Mouse (Mus musculus) retina, embryonic 14.5 days (tissue): ENCODE results near the gene Tmem238.

Experiments used
- DNase-seq: peaks from one replicate; pipeline ENCODE4 v3.0.0-alpha.2; 2015; ENCODE audit warnings: low spot score

Tmem238 gene

DNA sequence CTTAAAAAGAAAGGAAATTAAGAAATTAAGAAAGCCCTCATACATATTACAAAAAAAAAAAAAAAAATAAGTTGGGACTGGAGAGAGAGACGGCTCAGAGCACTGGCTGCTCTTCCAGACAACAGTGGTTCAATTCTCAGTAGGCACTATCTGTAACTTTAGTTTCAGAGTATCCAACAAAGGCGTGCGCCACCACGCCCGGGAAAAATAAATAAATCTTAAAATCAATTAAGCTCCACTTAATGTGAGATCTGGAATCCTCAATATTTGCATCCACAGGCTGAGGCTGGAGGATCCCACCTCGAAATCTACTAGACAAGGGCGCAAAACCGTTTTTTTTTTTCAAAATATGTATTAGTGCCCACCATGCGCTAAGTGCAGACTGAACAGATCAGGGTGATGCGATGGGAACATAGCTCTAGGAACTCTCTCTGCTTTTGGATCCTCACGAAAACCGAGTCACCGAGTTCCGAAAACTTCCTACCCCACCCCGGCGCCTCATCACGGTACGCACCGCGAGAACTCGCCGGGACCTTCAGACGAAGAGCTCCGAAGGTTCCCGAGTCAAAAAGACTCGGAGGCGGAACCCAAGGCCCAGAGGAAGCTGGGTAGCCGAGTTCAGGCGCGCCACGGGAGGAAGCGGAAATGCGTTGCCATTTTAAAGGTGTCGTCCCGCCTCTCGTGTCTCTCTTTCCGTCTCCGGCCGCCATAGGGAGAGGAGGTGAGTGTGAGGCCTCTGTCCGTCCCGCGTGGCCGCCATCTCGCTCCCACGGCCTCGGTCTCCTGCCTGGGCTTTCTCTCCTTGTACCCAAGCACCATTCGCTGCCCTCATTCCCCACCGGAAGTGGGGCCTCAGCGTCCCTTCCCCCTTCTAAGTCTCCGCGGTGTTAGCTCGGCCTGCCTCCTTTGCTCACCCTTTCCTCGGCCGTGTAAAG is 3.1 kb upstream of the Tmem238 start, which contains the start of gene Rpl28:
Rpl28 (plus strand) TSS at position 597 of the 935 bp plus-strand sequence.
- peak; percentile 98 for DNase-seq

DNA sequence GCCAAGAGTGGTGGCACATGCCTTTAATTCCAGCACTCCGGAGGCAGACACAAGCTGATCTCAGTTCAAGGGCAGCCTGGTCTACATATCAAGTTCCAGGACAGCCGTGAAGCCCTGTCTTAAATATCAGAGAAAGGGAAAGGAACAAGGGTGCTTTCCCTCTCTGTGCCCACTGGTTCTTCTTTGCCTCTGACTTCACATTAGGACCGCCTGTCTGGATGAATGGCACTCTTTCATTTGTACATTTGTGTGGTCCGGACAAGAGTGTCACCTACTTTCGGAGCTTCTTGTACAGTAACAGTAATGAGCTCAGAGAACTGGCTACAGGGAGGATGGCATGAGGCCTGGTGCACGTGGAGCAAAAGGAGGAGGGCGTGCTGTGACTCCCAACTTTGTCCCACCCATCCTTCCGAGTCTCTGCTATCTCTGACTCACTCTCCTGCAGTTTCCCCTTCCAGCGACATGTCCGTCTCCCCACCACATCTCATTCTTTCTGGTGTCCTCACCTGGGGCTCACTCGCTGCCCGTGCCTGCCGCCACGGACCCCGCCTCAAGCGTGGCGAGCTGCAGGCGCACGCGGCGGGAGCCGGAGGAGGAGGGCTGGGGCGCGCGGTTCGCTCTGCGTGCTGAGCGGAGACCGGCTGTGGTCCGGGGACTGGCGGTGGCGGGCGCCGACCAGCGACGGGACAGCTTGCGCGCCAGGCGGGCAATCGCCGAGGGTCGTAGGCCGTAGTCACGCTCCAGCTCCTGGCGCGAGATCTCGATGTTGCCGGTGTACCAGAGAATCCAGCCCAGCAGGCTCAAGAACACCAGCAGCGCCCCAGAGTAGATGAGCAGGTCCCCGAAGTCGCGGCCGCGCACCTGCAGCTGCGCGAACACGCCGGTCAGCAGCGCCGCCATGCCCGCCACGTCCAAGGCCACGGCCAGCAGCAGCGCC is 689 bp downstream of the Tmem238 start:
- DNase-seq, result peak; percentile 74

DNA sequence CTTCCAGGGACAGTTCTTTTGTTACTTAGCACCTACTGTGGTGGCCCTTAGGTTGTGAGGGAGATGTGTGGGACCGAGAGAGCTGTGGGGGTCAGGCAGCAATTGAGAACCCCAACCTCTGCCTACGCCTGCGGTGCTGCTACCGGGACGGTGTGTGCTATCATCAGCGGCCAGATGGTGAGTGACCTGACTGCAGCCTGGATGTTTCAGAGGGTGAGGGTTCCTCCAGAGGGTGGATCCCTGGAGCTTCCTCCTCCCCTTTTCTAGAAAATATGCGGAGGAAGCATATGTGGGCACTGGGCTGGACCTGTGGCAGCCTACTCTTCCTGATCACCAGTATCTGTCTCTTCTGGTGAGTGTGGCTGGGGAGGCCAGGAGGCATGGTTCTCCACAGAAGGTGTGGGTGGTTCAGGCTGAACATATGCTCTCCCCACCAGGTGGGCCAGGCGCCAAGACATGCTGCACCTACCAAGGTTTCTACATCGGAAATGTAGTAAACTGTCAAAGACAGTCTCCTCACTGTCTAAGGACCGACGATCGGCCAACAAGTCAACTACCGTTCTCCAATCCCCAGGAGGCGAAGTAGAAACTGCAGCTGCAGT is 5.7 kb downstream of the Tmem238 start:
- no peak for DNase-seq

DNA sequence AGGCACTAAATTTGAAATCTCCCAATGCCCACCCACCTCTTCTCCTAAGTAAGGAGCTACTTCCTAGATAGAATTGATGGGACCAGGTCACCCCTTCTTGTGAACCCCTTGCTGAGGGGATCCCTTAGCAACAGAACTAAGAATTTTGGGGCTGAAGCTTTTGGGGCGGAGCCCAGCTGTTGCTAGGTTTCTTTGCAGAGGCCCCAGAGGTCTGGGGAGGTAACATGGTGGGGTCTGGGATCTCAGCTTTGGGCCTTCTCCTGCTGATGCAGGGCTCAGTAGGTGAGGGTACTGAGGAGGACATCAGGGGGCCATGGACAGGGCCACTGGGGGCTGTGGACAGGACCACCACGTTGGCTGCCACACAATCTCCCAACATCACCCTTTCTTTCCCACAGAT is 6.7 kb downstream of the Tmem238 start, which contains the start of the genes Il11 and Tmem190:
Il11 (minus strand) TSS at position 101 of the 400 bp plus-strand sequence.
Tmem190 (plus strand) TSS at position 179 of the 400 bp plus-strand sequence.
- DNase-seq, result no peak

DNA sequence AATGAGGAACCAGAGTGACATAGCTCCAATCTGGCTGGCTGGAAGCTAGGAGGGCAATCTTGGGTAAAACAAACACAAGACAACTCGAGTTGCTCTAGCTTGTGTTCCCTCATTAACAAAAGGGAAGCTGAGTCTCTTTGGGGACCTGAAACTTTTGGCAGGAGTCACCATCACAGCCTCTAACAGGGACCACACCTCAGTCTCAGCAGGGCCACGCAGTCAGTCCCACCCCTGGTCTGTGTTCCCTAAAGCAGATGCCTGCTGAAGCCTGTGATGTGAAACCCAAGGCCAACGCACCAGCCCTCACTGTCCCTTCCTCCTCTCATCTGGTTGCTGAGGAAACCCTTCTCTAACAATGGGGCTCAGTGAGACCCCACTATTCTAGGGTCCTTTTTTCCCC is 7.3 kb downstream of the Tmem238 start:
- no peak for DNase-seq

DNA sequence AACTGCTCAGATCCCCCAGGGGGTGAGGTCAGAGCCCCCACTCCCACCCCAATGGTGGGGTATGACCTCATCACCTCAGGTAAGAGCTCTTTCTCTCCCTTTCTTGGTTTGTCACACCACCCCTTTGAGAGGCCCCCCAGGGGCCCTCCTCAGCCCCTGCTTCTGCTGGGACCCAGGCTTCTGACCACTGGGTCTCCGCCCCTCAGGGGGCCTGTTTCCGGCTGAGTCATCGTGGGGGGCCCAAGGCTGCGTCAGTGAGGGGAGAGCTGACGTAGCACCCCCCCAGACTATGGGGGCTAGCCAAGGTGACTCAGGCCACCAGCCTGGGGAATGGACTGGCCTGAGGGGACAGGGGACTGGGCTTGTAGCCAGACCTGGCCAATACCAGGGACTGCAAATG is 9.5 kb downstream of the Tmem238 start:
- no peak for DNase-seq

DNA sequence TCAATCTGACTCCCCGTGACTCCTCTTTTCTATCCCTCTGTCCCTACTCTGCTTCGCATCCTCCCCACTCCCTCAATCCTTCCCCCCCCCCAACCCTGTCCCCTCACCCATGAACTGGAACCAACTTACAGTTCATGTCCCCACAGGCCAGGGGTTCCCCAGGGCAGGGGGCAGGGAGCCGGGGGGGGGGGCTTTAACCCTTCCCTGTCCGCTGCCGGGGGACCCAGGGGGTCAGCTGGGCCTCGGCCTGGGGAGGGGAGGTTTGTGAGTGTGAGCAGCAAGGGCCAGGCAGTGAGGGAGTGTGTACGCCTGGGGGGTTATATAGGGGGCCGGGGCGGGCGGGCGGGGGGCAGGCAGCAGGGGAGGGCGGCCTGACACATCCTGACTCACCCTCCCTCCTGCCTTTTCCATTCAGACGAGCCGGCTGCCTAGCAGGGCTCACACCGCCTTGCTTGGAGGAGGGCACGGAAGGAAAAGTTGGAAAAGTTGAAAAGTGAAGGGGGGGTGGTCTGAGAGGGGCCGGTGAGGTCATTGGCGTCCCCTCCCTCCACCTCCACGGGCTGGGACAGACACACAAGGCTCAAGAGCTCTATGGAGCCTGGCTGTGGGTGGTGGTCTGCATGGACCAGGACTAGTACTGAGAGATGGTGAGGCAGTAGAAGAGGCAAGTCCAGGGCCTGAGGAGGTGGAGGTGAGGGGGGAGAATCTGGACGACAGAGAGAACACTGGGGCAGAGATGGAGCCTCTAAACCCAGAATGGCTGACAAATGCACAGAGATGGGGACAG is 11.4 kb downstream of the Tmem238 start:
- DNase-seq, result no peak

DNA sequence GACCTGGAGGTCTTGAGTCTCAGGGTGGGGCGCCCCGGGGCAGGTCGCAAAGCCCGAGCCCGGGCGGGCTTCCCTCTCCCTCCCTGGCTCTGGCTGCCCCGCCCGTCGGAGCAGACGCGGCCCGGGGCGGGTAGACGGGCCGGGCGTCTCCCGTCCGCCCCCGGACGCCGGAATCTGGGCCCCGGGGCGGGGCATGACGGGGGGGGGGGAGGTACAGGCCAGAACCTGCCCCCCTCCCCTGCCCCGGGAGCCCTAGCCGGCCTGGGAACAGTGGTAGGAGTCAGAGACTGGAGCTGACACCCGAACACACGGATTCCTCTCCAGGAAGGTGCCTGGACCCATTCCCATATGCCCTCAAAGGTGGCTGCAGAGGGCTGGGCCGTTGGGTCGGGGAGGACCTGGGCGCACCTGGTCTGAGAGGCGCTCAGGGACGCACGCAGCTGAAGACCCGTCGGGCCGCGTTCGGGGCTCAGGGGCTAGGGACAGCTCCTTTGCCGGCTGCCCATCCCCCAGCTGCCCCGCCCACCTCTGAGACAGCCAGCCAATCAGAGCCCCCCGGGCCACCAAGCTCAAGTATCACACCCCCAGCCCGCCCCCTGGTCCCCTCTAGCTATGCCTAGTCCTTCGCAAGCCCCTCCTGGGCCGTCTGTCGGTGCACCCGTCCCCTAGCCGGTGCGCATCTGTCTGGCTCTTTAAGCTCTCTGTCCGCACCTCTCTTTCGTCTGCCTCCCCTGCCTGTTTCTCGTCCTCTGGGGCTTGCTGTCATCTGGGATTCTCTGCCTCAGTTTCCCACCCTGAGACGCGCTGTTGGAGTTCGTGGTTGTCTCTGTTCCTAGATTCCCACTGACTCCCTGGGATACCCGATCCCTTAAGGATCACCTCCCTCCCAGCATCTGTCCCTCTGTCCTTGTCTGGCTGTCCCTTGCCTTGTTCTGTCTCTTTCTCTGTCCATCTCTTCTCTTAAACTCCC is 12.3 kb downstream of the Tmem238 start:
- peak; percentile 76 for DNase-seq

DNA sequence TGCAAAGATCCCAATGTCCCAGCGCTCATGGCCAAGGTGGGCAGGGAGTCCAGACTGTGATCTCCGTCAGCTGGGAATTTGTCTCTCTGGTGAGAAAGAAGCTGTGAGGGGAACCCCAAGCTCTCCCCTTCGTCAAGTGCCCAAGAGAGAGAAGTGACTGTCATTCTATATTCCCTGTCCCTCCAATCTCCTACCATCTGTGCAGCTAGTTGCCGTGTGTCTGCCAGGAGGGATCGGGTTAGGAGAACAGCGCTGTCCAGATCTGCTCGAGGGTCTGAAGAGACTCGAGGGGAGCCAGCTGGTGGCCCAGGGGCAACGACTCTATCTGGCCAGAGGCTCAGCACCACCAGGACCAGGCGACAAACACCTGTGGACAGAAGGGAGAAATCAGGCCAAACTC is 13.3 kb downstream of the Tmem238 start:
- no peak for DNase-seq

DNA sequence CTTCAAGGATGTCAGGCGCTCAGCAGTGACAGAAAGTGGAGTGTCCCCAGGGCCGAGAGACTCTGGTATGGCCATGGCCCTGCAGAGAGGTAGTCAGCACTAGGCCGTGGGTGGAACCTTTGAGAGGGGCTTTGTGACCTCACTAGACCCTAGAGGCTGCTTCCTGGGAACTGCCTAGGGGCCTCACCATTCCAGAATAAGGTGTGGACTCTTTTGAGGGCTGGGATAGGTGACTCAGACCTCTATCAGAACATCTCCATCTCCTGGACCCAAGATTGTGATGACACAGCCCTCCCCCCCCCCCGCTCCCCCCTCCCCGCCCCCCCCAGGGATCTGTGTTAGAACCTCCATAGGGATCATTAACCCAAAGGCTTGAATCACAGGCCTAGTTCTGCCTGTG is 18.3 kb downstream of the Tmem238 start, which contains the start of gene Fam71e2:
Fam71e2 (minus strand) TSS at position 101 of the 400 bp plus-strand sequence.
- no peak for DNase-seq

DNA sequence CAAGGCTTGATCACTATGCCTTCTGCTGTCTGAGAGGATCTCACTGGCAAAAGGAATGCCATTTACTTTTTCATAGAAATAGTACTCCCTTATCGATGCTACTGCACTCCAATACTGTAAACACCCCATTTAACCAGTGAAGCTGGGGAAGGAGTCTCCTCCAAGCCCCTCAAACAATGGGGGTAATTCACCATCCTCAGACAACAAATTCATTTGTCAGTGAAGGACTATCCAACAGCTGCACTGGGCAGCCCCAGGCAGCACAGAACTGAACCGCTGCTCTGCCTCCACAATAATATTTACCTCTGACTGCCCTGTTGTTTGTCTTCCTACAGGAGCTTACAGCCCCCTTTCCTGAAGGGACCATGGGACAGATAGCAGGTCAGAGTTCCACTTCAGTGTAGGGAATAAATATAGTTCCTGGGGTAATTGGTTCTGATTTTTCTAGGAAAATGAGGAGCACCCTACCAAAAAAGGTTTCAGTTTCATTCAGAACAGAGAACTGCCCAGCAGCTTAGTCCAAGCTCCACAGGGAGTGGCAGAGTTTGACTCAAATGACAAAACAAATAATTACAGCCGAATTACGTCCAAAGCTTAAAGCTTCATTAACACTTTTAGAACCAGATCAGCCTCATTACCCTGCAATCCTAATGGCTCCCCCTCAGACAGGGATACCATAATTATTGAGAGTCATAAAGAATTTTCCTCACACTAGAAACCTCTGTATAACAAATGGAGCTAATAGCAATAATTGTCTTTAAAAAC is 24.3 kb downstream of the Tmem238 start:
- DNase-seq, result no peak

DNA sequence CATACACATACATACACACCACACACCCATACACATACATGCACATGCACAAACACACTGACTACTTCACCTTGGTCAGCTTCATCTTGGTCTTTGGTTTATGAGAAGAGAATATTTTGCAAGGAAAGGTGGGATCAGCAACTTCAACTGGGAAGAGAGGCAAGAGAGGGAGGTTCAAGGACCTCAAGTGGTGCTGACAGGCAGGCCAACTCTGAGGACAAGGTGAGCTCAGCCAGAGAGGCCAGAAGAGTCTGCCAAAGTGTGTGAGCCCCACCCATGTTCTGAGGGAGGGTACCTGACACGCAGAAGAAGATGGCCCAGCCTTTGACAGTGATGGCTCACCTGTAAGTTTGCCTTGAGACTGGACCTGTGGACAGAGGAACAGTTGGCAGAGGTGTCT is 29.8 kb downstream of the Tmem238 start:
- no peak for DNase-seq

DNA sequence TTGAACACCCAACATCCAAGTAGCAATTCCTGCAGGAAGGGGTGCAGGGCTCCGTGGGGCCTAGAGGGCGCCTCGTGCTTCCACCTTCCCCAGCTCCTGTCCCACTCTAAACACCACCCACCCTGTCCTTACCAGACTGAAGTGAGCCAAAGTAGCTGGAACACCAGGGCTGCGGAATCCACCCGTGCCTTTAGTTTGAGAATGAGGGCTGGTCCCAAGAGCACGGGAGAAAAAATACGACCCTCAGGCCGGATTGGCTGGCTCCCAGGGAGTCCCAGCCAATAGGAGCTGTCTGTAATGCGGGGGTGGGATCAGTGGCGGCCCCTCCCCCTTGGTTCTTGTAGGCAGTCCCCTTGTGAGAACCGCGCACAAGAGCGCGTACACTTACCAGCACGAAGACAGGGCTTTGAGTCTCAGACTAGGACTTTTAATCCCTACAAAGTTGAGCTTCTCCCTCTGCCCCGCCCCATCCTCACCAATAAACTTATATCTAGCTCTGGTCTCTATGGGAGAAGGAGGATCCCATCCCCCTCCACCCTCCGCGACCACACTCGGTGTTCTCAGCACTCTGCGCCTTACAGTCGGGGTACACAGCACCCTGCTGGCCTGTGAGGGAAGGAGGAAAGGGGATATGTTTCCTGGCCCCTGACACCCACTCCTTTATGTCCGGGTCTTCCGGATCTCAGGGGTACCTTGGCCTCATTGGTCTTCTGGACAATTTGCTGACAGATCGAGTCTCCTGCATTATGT is 36.5 kb downstream of the Tmem238 start, which contains the start of gene Cox6b2:
Cox6b2 (minus strand) TSS at position 274 of the 750 bp plus-strand sequence.
- DNase-seq, result peak; percentile 90

DNA sequence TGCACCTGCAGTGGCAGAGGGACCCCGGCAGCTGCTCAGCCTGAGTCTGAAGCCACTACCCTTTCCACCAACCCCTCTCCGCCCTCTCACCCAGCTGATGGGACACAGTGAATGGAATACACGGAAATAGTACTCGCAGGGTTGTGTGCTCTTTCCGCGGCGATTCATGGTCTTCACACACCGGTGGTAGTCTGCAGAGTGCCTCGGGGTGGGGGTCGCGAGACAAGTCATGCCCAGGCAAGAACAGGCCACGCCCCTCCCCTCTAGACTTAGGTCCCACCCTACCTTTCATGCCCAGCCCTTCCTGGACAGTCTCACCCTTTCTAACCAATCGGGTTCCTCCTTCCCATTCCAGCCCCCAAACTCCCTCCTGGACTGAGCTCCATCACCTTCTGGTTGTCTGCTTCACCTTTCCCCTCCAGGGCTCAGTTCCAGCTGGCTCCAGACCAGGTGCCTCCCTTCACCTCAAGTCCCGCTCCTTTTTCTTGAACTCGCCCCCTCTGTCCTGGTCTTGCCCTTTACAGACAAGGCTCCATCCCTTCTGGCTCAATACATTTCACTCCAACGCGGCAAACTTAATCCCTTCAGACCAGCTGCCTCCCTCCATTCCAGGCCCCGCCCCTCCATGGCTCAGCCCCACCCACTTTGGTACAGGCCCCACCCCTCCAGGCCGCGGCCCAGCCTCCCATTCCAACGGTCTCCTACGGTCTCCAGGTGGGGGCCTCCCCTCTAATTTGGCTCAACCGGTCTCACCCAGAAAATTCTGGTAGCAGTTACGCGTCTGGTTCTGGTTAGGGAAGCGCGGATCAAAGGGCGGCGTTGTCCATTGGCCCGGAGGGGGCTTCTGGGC is 37.3 kb downstream of the Tmem238 start:
- DNase-seq, result peak; percentile 72

DNA sequence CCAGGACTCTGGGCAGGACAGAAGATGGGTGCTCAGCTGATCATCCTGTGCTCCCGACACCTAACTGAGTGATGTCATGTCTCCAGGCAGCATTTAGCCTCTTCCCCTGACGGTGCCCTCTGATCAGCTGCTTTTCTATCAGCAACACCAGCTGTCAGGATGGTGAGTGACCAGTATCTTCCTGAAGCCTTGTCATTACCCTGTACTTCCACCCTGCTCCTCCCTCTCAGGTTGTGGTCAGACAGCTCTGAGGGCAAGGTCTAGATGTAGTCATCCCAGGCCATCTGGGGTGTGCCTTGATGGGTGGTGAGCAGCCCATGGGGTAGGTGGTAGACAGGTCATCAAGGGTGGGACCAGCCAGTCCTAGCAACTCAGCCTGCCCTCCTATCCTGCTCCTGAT is 40.3 kb downstream of the Tmem238 start:
- no peak for DNase-seq

DNA sequence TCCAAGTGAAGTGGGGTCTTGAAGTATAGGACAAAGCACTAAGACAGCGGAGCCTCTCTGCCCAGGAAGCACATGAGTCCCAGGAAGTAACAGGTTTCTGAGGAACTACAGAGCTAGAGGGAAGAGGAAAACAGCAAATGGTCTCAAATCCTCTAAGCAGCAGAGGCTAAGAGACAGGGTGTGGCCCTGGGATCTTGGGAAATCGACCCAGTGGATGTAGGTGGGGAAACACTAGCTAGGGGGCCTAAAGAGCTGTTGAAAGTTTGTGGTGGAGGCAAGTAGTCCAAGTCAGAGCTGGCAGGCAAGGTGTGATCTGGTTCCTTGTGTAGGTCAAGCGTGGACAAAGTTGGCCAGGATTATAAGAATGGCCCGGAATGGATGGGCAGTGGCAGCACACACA is 41.1 kb downstream of the Tmem238 start:
- no peak for DNase-seq

DNA sequence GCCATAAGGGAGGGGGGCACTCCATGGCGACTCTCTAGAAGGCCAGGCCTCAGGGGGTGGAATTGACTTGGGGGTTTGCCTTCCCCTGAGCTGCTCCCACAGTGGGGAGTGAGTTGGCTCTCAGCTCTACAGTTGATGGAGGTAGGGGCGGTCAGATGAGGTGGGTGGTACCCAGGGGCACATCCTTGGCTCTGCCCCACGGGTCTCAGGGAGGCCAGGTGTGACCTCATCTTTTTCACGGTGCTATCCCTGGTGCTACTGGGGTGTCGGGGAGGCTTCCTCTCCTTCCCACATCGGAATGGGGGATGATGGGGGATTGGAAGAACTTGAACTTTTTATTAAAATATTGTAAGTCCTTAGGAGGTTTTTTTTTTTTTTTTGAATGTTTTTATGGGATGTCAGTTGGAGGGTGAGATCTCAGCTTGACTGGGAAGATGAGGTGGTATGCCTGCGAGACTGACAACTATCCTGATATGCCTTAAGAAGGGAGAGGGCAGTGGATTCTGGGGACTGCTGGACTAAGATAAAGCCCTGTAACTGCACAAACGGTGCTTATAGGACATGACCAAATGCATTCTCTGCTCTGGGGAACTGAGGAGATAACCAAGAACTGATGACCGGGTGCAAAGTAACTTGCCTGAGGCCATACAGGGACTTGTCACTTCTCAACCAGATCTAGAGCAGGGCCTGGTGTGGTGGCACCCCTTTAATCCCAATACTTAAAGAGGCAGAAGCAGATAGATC is 42.1 kb downstream of the Tmem238 start:
- DNase-seq, result no peak
